Mouse (Mus musculus): ENCODE data around the gene Pigk. TPM values are rescaled to one million over a fixed set of nuclear protein-coding genes. Genes with fewer than 3 reads are reported as not detected.

Pigk gene
- total and polyA plus RNA-seq, 3 experiments: 6.4 to 28.1 (median 24.0) TPM

- intact Hi-C loops (cut with DNase I): loop anchor here (5.0 kb wide), 1 partner anchor 176 kb away; no protein-coding TSS in a partner anchor
- no peak for TF ChIP-seq EP300 (IDR thresholded peaks at IDR 0.05; ENCODE audit: insufficient read depth, low read depth, low read length)
- no peak for TF ChIP-seq POLR2A (IDR thresholded peaks at IDR 0.05; ENCODE audit: insufficient read depth, low read depth, low read length)
- peak; percentile 78 for TF ChIP-seq CTCF (IDR thresholded peaks at IDR 0.05)
- Histone ChIP-seq H3K4me1 (ENCODE audit: control insufficient read depth, insufficient read depth, low read length) (no peaks in the 10 kb centered on the region), H3K9ac (ENCODE audit: low read depth, low read length) (no peak overlapping the region), H3K79me2 (replicated peaks; ENCODE audit: control insufficient read depth, insufficient read depth, low read length) (no peaks in the 10 kb centered on the region), H3K27ac (no peak overlapping the region), H3K4me3 (no peak overlapping the region), H3K36me3 (ENCODE audit: control insufficient read depth, insufficient read depth, low read length) (no peaks in the 10 kb centered on the region), H3K27me3 (ENCODE audit: control insufficient read depth, insufficient read depth, low read length) (no peaks in the 10 kb centered on the region)
- peak; percentile 25 to 29 for DNase-seq
- WGBS: 56% methylated on average over 11 of the region's 11 CpGs
Measured at GRCm38 (mm10) chr3:152958358-152959150, 244.7 kb downstream of the Pigk start.

DNA sequence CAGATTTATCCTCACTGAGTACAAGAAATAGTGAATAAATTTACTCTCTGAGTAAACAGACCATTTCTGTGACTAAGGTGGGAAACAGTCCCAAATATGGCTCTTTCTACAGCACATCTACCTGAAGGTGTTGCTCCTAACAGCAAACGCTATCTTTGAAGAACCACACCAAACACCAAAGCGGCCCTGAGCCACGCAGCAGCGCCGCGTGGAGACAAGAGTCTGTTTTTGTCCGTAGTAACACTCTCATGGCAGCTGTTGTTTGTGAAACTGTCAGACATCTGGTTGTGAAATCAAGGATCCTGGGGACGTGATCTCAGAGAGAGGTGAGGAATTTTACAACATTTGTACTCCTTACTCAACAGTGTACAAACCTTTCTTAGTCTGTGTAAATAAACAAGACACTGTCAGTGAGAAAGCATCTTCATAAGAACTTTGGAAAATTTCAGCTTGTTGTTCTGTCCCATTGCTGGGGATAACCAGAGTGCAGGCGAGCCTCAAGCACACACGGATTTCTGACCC, 248.0 kb downstream of the Pigk start:
- no peak overlapping the region for H3K27ac ChIP-seq
- H3K36me3 ChIP-seq (ENCODE audit: control insufficient read depth, insufficient read depth, low read length): no peaks in the 10 kb centered on the region
- H3K4me3 ChIP-seq: no peak overlapping the region
- DNase-seq: no peak
- H3K27me3 ChIP-seq (ENCODE audit: control insufficient read depth, insufficient read depth, low read length): no peaks in the 10 kb centered on the region
- no peaks in the 10 kb centered on the region for H3K79me2 ChIP-seq (replicated peaks; ENCODE audit: control insufficient read depth, insufficient read depth, low read length)
- intact Hi-C loops (cut with DNase I): no loop called here
- no peak for TF ChIP-seq CTCF (IDR thresholded peaks at IDR 0.05)
- TF ChIP-seq EP300 (IDR thresholded peaks at IDR 0.05; ENCODE audit: insufficient read depth, low read depth, low read length): no peak
- no peak for TF ChIP-seq POLR2A (IDR thresholded peaks at IDR 0.05; ENCODE audit: insufficient read depth, low read depth, low read length)
- H3K9ac ChIP-seq (ENCODE audit: low read depth, low read length): no peak overlapping the region
- H3K4me1 ChIP-seq (ENCODE audit: control insufficient read depth, insufficient read depth, low read length): no peaks in the 10 kb centered on the region
- WGBS: 70% methylated on average over 10 of the region's 10 CpGs

GRCm38 (mm10) chr3:152969774-152970347, 256.0 kb downstream of the Pigk start:
- 52% methylated on average over 16 of the region's 16 CpGs for WGBS
- H3K9ac ChIP-seq (ENCODE audit: low read depth, low read length): no peak overlapping the region
- no peaks in the 10 kb centered on the region for H3K79me2 ChIP-seq (replicated peaks; ENCODE audit: control insufficient read depth, insufficient read depth, low read length)
- H3K4me1 ChIP-seq (ENCODE audit: control insufficient read depth, insufficient read depth, low read length): no peaks in the 10 kb centered on the region
- no peak for TF ChIP-seq EP300 (IDR thresholded peaks at IDR 0.05; ENCODE audit: insufficient read depth, low read depth, low read length)
- TF ChIP-seq CTCF (IDR thresholded peaks at IDR 0.05): no peak
- no peak for TF ChIP-seq POLR2A (IDR thresholded peaks at IDR 0.05; ENCODE audit: insufficient read depth, low read depth, low read length)
- intact Hi-C loops (cut with DNase I): no loop called here
- 0 out of 2 replicates have a peak, but pooled peaks cover 1% of the 10 kb centered on the region for H3K27me3 ChIP-seq (ENCODE audit: control insufficient read depth, insufficient read depth, low read length)
- H3K27ac ChIP-seq: no peak overlapping the region
- DNase-seq: no peak
- H3K4me3 ChIP-seq: no peak overlapping the region
- H3K36me3 ChIP-seq (ENCODE audit: control insufficient read depth, insufficient read depth, low read length): no peaks in the 10 kb centered on the region

- DNase-seq: no peak
- TF ChIP-seq CTCF (IDR thresholded peaks at IDR 0.05) (no peak), EP300 (IDR thresholded peaks at IDR 0.05; ENCODE audit: insufficient read depth, low read depth, low read length) (no peak), POLR2A (IDR thresholded peaks at IDR 0.05; ENCODE audit: insufficient read depth, low read depth, low read length) (no peak)
- Histone ChIP-seq H3K9ac (ENCODE audit: low read depth, low read length) (no peak overlapping the region), H3K27me3 (ENCODE audit: control insufficient read depth, insufficient read depth, low read length) (0 out of 2 replicates have a peak, but pooled peaks cover 1% of the 10 kb centered on the region), H3K79me2 (replicated peaks; ENCODE audit: control insufficient read depth, insufficient read depth, low read length) (no peaks in the 10 kb centered on the region), H3K27ac (no peak overlapping the region), H3K4me3 (no peak overlapping the region), H3K4me1 (ENCODE audit: control insufficient read depth, insufficient read depth, low read length) (no peaks in the 10 kb centered on the region), H3K36me3 (ENCODE audit: control insufficient read depth, insufficient read depth, low read length) (no peaks in the 10 kb centered on the region)
- 79% methylated on average over 4 of the region's 4 CpGs for WGBS
- intact Hi-C loops (cut with DNase I): no loop called here
Measured at GRCm38 (mm10) chr3:152971373-152971772, 257.5 kb downstream of the Pigk start.

GRCm38 (mm10) chr3:152979481-152980092, 265.7 kb downstream of the Pigk start:
- H3K4me1 ChIP-seq (ENCODE audit: control insufficient read depth, insufficient read depth, low read length): no peaks in the 10 kb centered on the region
- WGBS: 39% methylated on average over 11 of the region's 11 CpGs
- DNase-seq: no peak
- no peak overlapping the region for H3K4me3 ChIP-seq
- H3K27ac ChIP-seq: no peak overlapping the region
- H3K27me3 ChIP-seq (ENCODE audit: control insufficient read depth, insufficient read depth, low read length): peaks cover 8% of the 10 kb centered on the region
- H3K9ac ChIP-seq (ENCODE audit: low read depth, low read length): no peak overlapping the region
- TF ChIP-seq POLR2A (IDR thresholded peaks at IDR 0.05; ENCODE audit: insufficient read depth, low read depth, low read length): no peak
- H3K36me3 ChIP-seq (ENCODE audit: control insufficient read depth, insufficient read depth, low read length): no peaks in the 10 kb centered on the region
- intact Hi-C loops (cut with DNase I): no loop called here
- H3K79me2 ChIP-seq (replicated peaks; ENCODE audit: control insufficient read depth, insufficient read depth, low read length): no peaks in the 10 kb centered on the region

Measured in heart, adult 2 months (tissue).